Mouse (Mus musculus): Measurements from ENCODE around the gene Ube2b. TPM values are rescaled to one million over a fixed set of nuclear protein-coding genes. Genes with fewer than 3 reads are reported as not detected.

Gene Ube2b
- polyA plus RNA-seq, 1 experiment: 67.0 TPM

- no peaks in the 10 kb centered on the region for H3K36me3 ChIP-seq (ENCODE audit: control insufficient read depth, insufficient read depth)
- TF ChIP-seq MAX (IDR thresholded peaks at IDR 0.05; ENCODE audit: low read depth) (no peak), MYOD1 (IDR thresholded peaks at IDR 0.05; ENCODE audit: control insufficient read depth in 1 of 3, insufficient read length in 2 of 3, low read depth in 2 of 3) (peak in 2 of 3 experiments; percentile 76 to 80)
These were observed 51.3 kb downstream of the Ube2b start for GRCm38 (mm10) chr11:51949155-51949840.

GRCm38 (mm10) chr11:51946144-51946543 lies 54.4 kb downstream of the Ube2b start:
- peak overlapping the region; percentile 55 for H3K4me2 ChIP-seq (ENCODE audit: low read depth)
- no peaks in the 10 kb centered on the region for H3K36me3 ChIP-seq (ENCODE audit: control insufficient read depth, insufficient read depth)
- H3K4me3 ChIP-seq: no peak overlapping the region
- TF ChIP-seq MYOD1 (IDR thresholded peaks at IDR 0.05; ENCODE audit: control insufficient read depth in 1 of 3, insufficient read length in 2 of 3, low read depth in 2 of 3): no peak
- TF ChIP-seq MYOG (IDR thresholded peaks at IDR 0.05; ENCODE audit: control insufficient read depth in 1 of 3, insufficient read depth in 1 of 3, insufficient read length in 2 of 3, low read depth in 2 of 3): no peak
- no peak for TF ChIP-seq E2F4 (IDR thresholded peaks at IDR 0.05; ENCODE audit: insufficient read depth)
- TF ChIP-seq POLR2AphosphoS2 (IDR thresholded peaks at IDR 0.05; ENCODE audit: insufficient read length, low read depth): no peak
- TF ChIP-seq TCF3 (IDR thresholded peaks at IDR 0.05; ENCODE audit: insufficient read length, low read depth): no peak
- TF ChIP-seq REST (IDR thresholded peaks at IDR 0.05; ENCODE audit: insufficient read depth, insufficient read length): no peak
- TF ChIP-seq TCF12 (IDR thresholded peaks at IDR 0.05; ENCODE audit: insufficient read depth, poor library complexity, severe bottlenecking): no peak
- TF ChIP-seq USF1 (IDR thresholded peaks at IDR 0.05; ENCODE audit: low read depth): no peak
- no peak for TF ChIP-seq CEBPB (IDR thresholded peaks at IDR 0.05; ENCODE audit: insufficient read depth, poor library complexity, severe bottlenecking)
- no peak for TF ChIP-seq SRF (IDR thresholded peaks at IDR 0.05; ENCODE audit: control insufficient read depth, insufficient read length, low read depth)
- no peak for TF ChIP-seq MAX (IDR thresholded peaks at IDR 0.05; ENCODE audit: low read depth)
- no peak for TF ChIP-seq POLR2A (IDR thresholded peaks at IDR 0.05; ENCODE audit: insufficient read length, low read depth)
- H3K27me3 ChIP-seq (ENCODE audit: control insufficient read depth, insufficient read depth, insufficient read length): no peaks in the 10 kb centered on the region
- no peak overlapping the region for H3ac ChIP-seq (ENCODE audit: control insufficient read depth, insufficient read length)
- H3K79me2 ChIP-seq (ENCODE audit: control insufficient read depth, insufficient read depth): no peaks in the 10 kb centered on the region

More at GRCm38 (mm10) chr11:51949155-51949840, 51.3 kb downstream of the Ube2b start:
- Histone ChIP-seq H3K4me2 (ENCODE audit: low read depth) (peak overlapping the region; percentile 57), H3ac (ENCODE audit: control insufficient read depth, insufficient read length) (no peak overlapping the region), H3K79me2 (ENCODE audit: control insufficient read depth, insufficient read depth) (no peaks in the 10 kb centered on the region), H3K27me3 (ENCODE audit: control insufficient read depth, insufficient read depth, insufficient read length) (no peaks in the 10 kb centered on the region), H3K4me3 (no peak overlapping the region)

GRCm38 (mm10) chr11:51945548-51945947 lies 55.0 kb downstream of the Ube2b start:
- no peak overlapping the region for H3ac ChIP-seq (ENCODE audit: control insufficient read depth, insufficient read length)
- peak overlapping the region; percentile 55 for H3K4me2 ChIP-seq (ENCODE audit: low read depth)
- no peaks in the 10 kb centered on the region for H3K27me3 ChIP-seq (ENCODE audit: control insufficient read depth, insufficient read depth, insufficient read length)
- H3K79me2 ChIP-seq (ENCODE audit: control insufficient read depth, insufficient read depth): no peaks in the 10 kb centered on the region
- H3K4me3 ChIP-seq: no peak overlapping the region
- TF ChIP-seq MYOD1 (IDR thresholded peaks at IDR 0.05; ENCODE audit: control insufficient read depth in 1 of 3, insufficient read length in 2 of 3, low read depth in 2 of 3): peak in 2 of 3 experiments; percentile 11 to 66
- no peak for TF ChIP-seq USF1 (IDR thresholded peaks at IDR 0.05; ENCODE audit: low read depth)
- TF ChIP-seq TCF3 (IDR thresholded peaks at IDR 0.05; ENCODE audit: insufficient read length, low read depth): no peak
- TF ChIP-seq POLR2AphosphoS2 (IDR thresholded peaks at IDR 0.05; ENCODE audit: insufficient read length, low read depth): no peak
- H3K36me3 ChIP-seq (ENCODE audit: control insufficient read depth, insufficient read depth): no peaks in the 10 kb centered on the region

- H3ac ChIP-seq (ENCODE audit: control insufficient read depth, insufficient read length): no peak overlapping the region
- TF ChIP-seq E2F4 (IDR thresholded peaks at IDR 0.05; ENCODE audit: insufficient read depth) (no peak), REST (IDR thresholded peaks at IDR 0.05; ENCODE audit: insufficient read depth, insufficient read length) (no peak), POLR2AphosphoS2 (IDR thresholded peaks at IDR 0.05; ENCODE audit: insufficient read length, low read depth) (no peak), MYOG (IDR thresholded peaks at IDR 0.05; ENCODE audit: control insufficient read depth in 1 of 3, insufficient read depth in 1 of 3, insufficient read length in 2 of 3, low read depth in 2 of 3) (no peak), TCF3 (IDR thresholded peaks at IDR 0.05; ENCODE audit: insufficient read length, low read depth) (no peak), POLR2A (IDR thresholded peaks at IDR 0.05; ENCODE audit: insufficient read length, low read depth) (no peak), MYOD1 (IDR thresholded peaks at IDR 0.05; ENCODE audit: control insufficient read depth in 1 of 3, insufficient read length in 2 of 3, low read depth in 2 of 3) (no peak), TCF12 (IDR thresholded peaks at IDR 0.05; ENCODE audit: insufficient read depth, poor library complexity, severe bottlenecking) (no peak), CEBPB (IDR thresholded peaks at IDR 0.05; ENCODE audit: insufficient read depth, poor library complexity, severe bottlenecking) (no peak), SRF (IDR thresholded peaks at IDR 0.05; ENCODE audit: control insufficient read depth, insufficient read length, low read depth) (no peak), USF1 (IDR thresholded peaks at IDR 0.05; ENCODE audit: low read depth) (no peak), MAX (IDR thresholded peaks at IDR 0.05; ENCODE audit: low read depth) (no peak)
- H3K4me2 ChIP-seq (ENCODE audit: low read depth): no peak overlapping the region
- H3K36me3 ChIP-seq (ENCODE audit: control insufficient read depth, insufficient read depth): no peaks in the 10 kb centered on the region
- no peaks in the 10 kb centered on the region for H3K27me3 ChIP-seq (ENCODE audit: control insufficient read depth, insufficient read depth, insufficient read length)
- no peaks in the 10 kb centered on the region for H3K79me2 ChIP-seq (ENCODE audit: control insufficient read depth, insufficient read depth)
- H3K4me3 ChIP-seq: no peak overlapping the region
These were observed 56.3 kb downstream of the Ube2b start for GRCm38 (mm10) chr11:51944239-51944638.

- no peak for TF ChIP-seq USF1 (IDR thresholded peaks at IDR 0.05; ENCODE audit: low read depth)
- TF ChIP-seq POLR2AphosphoS2 (IDR thresholded peaks at IDR 0.05; ENCODE audit: insufficient read length, low read depth): no peak
- no peak for TF ChIP-seq SRF (IDR thresholded peaks at IDR 0.05; ENCODE audit: control insufficient read depth, insufficient read length, low read depth)
- no peak for TF ChIP-seq TCF3 (IDR thresholded peaks at IDR 0.05; ENCODE audit: insufficient read length, low read depth)
- TF ChIP-seq MAX (IDR thresholded peaks at IDR 0.05; ENCODE audit: low read depth): no peak
- no peak for TF ChIP-seq E2F4 (IDR thresholded peaks at IDR 0.05; ENCODE audit: insufficient read depth)
- TF ChIP-seq CEBPB (IDR thresholded peaks at IDR 0.05; ENCODE audit: insufficient read depth, poor library complexity, severe bottlenecking): no peak
- no peak for TF ChIP-seq TCF12 (IDR thresholded peaks at IDR 0.05; ENCODE audit: insufficient read depth, poor library complexity, severe bottlenecking)
- TF ChIP-seq MYOD1 (IDR thresholded peaks at IDR 0.05; ENCODE audit: control insufficient read depth in 1 of 3, insufficient read length in 2 of 3, low read depth in 2 of 3): no peak
- TF ChIP-seq MYOG (IDR thresholded peaks at IDR 0.05; ENCODE audit: control insufficient read depth in 1 of 3, insufficient read depth in 1 of 3, insufficient read length in 2 of 3, low read depth in 2 of 3): no peak
- no peak for TF ChIP-seq POLR2A (IDR thresholded peaks at IDR 0.05; ENCODE audit: insufficient read length, low read depth)
- TF ChIP-seq REST (IDR thresholded peaks at IDR 0.05; ENCODE audit: insufficient read depth, insufficient read length): no peak
- H3ac ChIP-seq (ENCODE audit: control insufficient read depth, insufficient read length): no peak overlapping the region
- no peak overlapping the region for H3K4me2 ChIP-seq (ENCODE audit: low read depth)
- H3K36me3 ChIP-seq (ENCODE audit: control insufficient read depth, insufficient read depth): no peaks in the 10 kb centered on the region
- H3K79me2 ChIP-seq (ENCODE audit: control insufficient read depth, insufficient read depth): no peaks in the 10 kb centered on the region
- H3K4me3 ChIP-seq: no peak overlapping the region
- H3K27me3 ChIP-seq (ENCODE audit: control insufficient read depth, insufficient read depth, insufficient read length): no peaks in the 10 kb centered on the region
These were observed 57.1 kb downstream of the Ube2b start for GRCm38 (mm10) chr11:51943500-51943841.

Measured in myocyte (in vitro differentiated cells).